Mouse (Mus musculus): ENCODE results near the gene Zfp286. TPM values are rescaled to one million over a fixed set of nuclear protein-coding genes. Genes with fewer than 3 reads are reported as not detected.
A peak's percentile ranks its signal among the peaks of the same experiment; 100 is the strongest.

Zfp286 gene
- polyA plus RNA-seq, 1 experiment from 2014 or later: 17.3 TPM

- Histone ChIP-seq H3K4me2 (no peak overlapping the region), H3K9ac (no peak overlapping the region), H3K9me3 (ENCODE audit: low read depth, low read length) (no peaks in the 10 kb centered on the region), H3K4me3 (ENCODE audit: low read depth, low read length) (no peak overlapping the region), H3K27me3 (ENCODE audit: insufficient read depth, low read length) (no peaks in the 10 kb centered on the region), H3K27ac (ENCODE audit: low read depth) (no peak overlapping the region), H3K4me1 (ENCODE audit: insufficient read depth) (peaks cover 21% of the 10 kb centered on the region; the same call in 1 of the 2 replicates), H3K36me3 (ENCODE audit: insufficient read depth) (no peaks in the 10 kb centered on the region)
- DNase-seq: peak; percentile 67
- 33% methylated on average over 6 of the region's 6 CpGs for WGBS
- ATAC-seq (ENCODE audit: insufficient read depth): no peak
- TF ChIP-seq CTCF (IDR thresholded peaks at IDR 0.05; ENCODE audit: low read depth): no peak
Observed at GRCm38 (mm10) chr11:62816591-62816990, 27.3 kb upstream of the Zfp286 start.

GRCm38 (mm10) chr11:62815438-62815837 lies 26.2 kb upstream of the Zfp286 start:
- WGBS: 87% methylated on average over 1 of the region's 1 CpGs
- H3K27me3 ChIP-seq (ENCODE audit: insufficient read depth, low read length): no peaks in the 10 kb centered on the region
- no peak for DNase-seq
- H3K4me3 ChIP-seq (ENCODE audit: low read depth, low read length): no peak overlapping the region
- H3K36me3 ChIP-seq (ENCODE audit: insufficient read depth): no peaks in the 10 kb centered on the region
- no peaks in the 10 kb centered on the region for H3K9me3 ChIP-seq (ENCODE audit: low read depth, low read length)
- H3K4me1 ChIP-seq (ENCODE audit: insufficient read depth): peaks cover 17% of the 10 kb centered on the region; the same call in 1 of the 2 replicates
- TF ChIP-seq CTCF (IDR thresholded peaks at IDR 0.05; ENCODE audit: low read depth): no peak
- ATAC-seq (ENCODE audit: insufficient read depth): no peak
- no peak overlapping the region for H3K9ac ChIP-seq
- H3K27ac ChIP-seq (ENCODE audit: low read depth): no peak overlapping the region
- no peak overlapping the region for H3K4me2 ChIP-seq

GRCm38 (mm10) chr11:62814625-62815024 lies 25.4 kb upstream of the Zfp286 start:
- WGBS: 43% methylated on average over 4 of the region's 4 CpGs
- DNase-seq (no peak), ATAC-seq (ENCODE audit: insufficient read depth) (no peak)
- no peak for TF ChIP-seq CTCF (IDR thresholded peaks at IDR 0.05; ENCODE audit: low read depth)
- H3K27me3 ChIP-seq (ENCODE audit: insufficient read depth, low read length): no peaks in the 10 kb centered on the region
- peaks cover 17% of the 10 kb centered on the region; the same call in 1 of the 2 replicates for H3K4me1 ChIP-seq (ENCODE audit: insufficient read depth)
- H3K36me3 ChIP-seq (ENCODE audit: insufficient read depth): no peaks in the 10 kb centered on the region
- H3K27ac ChIP-seq (ENCODE audit: low read depth): peak overlapping the region; percentile 37; the same call in 1 of the 2 replicates
- no peak overlapping the region for H3K4me3 ChIP-seq (ENCODE audit: low read depth, low read length)
- H3K9ac ChIP-seq: no peak overlapping the region
- H3K9me3 ChIP-seq (ENCODE audit: low read depth, low read length): no peaks in the 10 kb centered on the region
- H3K4me2 ChIP-seq: no peak overlapping the region

- 50% methylated on average over 6 of the region's 6 CpGs for WGBS
- H3K9me3 ChIP-seq (ENCODE audit: low read depth, low read length): no peaks in the 10 kb centered on the region
- H3K27ac ChIP-seq (ENCODE audit: low read depth): peak overlapping the region; percentile 37
- ATAC-seq (ENCODE audit: insufficient read depth) (peak; percentile 44; the same call in 1 of the 2 replicates), DNase-seq (peak; percentile 34)
- H3K36me3 ChIP-seq (ENCODE audit: insufficient read depth): no peaks in the 10 kb centered on the region
- no peak overlapping the region for H3K9ac ChIP-seq
- H3K4me2 ChIP-seq: no peak overlapping the region
- H3K27me3 ChIP-seq (ENCODE audit: insufficient read depth, low read length): no peaks in the 10 kb centered on the region
- TF ChIP-seq CTCF (IDR thresholded peaks at IDR 0.05; ENCODE audit: low read depth): no peak
- peaks cover 12% of the 10 kb centered on the region; the same call in 1 of the 2 replicates for H3K4me1 ChIP-seq (ENCODE audit: insufficient read depth)
- no peak overlapping the region for H3K4me3 ChIP-seq (ENCODE audit: low read depth, low read length)
Observed at GRCm38 (mm10) chr11:62813970-62814624, 24.8 kb upstream of the Zfp286 start.

- no peaks in the 10 kb centered on the region for H3K9me3 ChIP-seq (ENCODE audit: low read depth, low read length)
- no peak overlapping the region for H3K4me3 ChIP-seq (ENCODE audit: low read depth, low read length)
- no peak overlapping the region for H3K9ac ChIP-seq
- ATAC-seq (ENCODE audit: insufficient read depth) (no peak), DNase-seq (no peak)
- H3K27ac ChIP-seq (ENCODE audit: low read depth): no peak overlapping the region
- no peak for TF ChIP-seq CTCF (IDR thresholded peaks at IDR 0.05; ENCODE audit: low read depth)
- 17% methylated on average over 1 of the region's 1 CpGs for WGBS
- H3K4me1 ChIP-seq (ENCODE audit: insufficient read depth): peaks cover 10% of the 10 kb centered on the region; the same call in 1 of the 2 replicates
- H3K36me3 ChIP-seq (ENCODE audit: insufficient read depth): no peaks in the 10 kb centered on the region
- H3K4me2 ChIP-seq: no peak overlapping the region
- no peaks in the 10 kb centered on the region for H3K27me3 ChIP-seq (ENCODE audit: insufficient read depth, low read length)
Observed at GRCm38 (mm10) chr11:62813497-62813896, 24.2 kb upstream of the Zfp286 start.

- WGBS: 72% methylated on average over 6 of the region's 6 CpGs
- Histone ChIP-seq H3K27ac (ENCODE audit: low read depth) (no peak overlapping the region), H3K36me3 (ENCODE audit: insufficient read depth) (no peaks in the 10 kb centered on the region), H3K4me1 (ENCODE audit: insufficient read depth) (peaks cover 10% of the 10 kb centered on the region; the same call in 1 of the 2 replicates), H3K9ac (no peak overlapping the region), H3K4me3 (ENCODE audit: low read depth, low read length) (no peak overlapping the region), H3K27me3 (ENCODE audit: insufficient read depth, low read length) (no peaks in the 10 kb centered on the region), H3K9me3 (ENCODE audit: low read depth, low read length) (no peaks in the 10 kb centered on the region), H3K4me2 (no peak overlapping the region)
- DNase-seq: no peak
- TF ChIP-seq CTCF (IDR thresholded peaks at IDR 0.05; ENCODE audit: low read depth): no peak
- no peak for ATAC-seq (ENCODE audit: insufficient read depth)
Observed at GRCm38 (mm10) chr11:62812268-62812667, 23.0 kb upstream of the Zfp286 start.

- no peak overlapping the region for H3K27ac ChIP-seq (ENCODE audit: low read depth)
- H3K9me3 ChIP-seq (ENCODE audit: low read depth, low read length): no peaks in the 10 kb centered on the region
- no peak overlapping the region for H3K4me3 ChIP-seq (ENCODE audit: low read depth, low read length)
- ATAC-seq (ENCODE audit: insufficient read depth) (no peak), DNase-seq (peak; percentile 46)
- TF ChIP-seq CTCF (IDR thresholded peaks at IDR 0.05; ENCODE audit: low read depth): peak; percentile 66
- no peak overlapping the region for H3K4me2 ChIP-seq
- H3K36me3 ChIP-seq (ENCODE audit: insufficient read depth): no peaks in the 10 kb centered on the region
- 57% methylated on average over 4 of the region's 4 CpGs for WGBS
- no peak overlapping the region for H3K9ac ChIP-seq
- no peaks in the 10 kb centered on the region for H3K27me3 ChIP-seq (ENCODE audit: insufficient read depth, low read length)
- 0 out of 2 replicates have a peak, but pooled peaks cover 5% of the 10 kb centered on the region for H3K4me1 ChIP-seq (ENCODE audit: insufficient read depth)
Observed at GRCm38 (mm10) chr11:62809201-62809600, 19.9 kb upstream of the Zfp286 start.
